Mouse (Mus musculus): Measurements from ENCODE around the gene Fhl2. TPM values are rescaled to one million over a fixed set of nuclear protein-coding genes. Genes with fewer than 3 reads are reported as not detected.

The Fhl2 gene
- total RNA-seq, 2 experiments from 2014 or later = 53.9 to 54.4 TPM

- no peak for DNase-seq (ENCODE audit: low spot score in 2 of 2)
- intact Hi-C loops (cut with DNase I) = no loop called here
Measured at GRCm38 (mm10) chr1:43074791-43075190, 122.0 kb downstream of the Fhl2 start.

Other genes starting within 250 kb of the Fhl2 start
- 10 to 100 TPM; 19.1 to 21.0 TPM for gene Gpr45, start 244.1 kb downstream of the Fhl2 start, total RNA-seq (2021)
- gene Tgfbrap1, start 98.3 kb downstream of the Fhl2 start, total RNA-seq (2021) = 10 to 100 TPM; 39.5 to 41.8 TPM
- gene AI597479, start 98.3 kb downstream of the Fhl2 start, total RNA-seq (2021) = 10 to 100 TPM; 22.0 to 22.4 TPM
- gene Nck2, start 247.6 kb upstream of the Fhl2 start, total RNA-seq (2021) = 10 to 100 TPM; 34.1 to 39.3 TPM